Mouse (Mus musculus): ENCODE data around the gene Olfr1425. TPM values are rescaled to one million over a fixed set of nuclear protein-coding genes. Genes with fewer than 3 reads are reported as not detected.

Gene Olfr1425
- polyA plus RNA-seq (2012; rRNA removed), result not detected in 2 replicates

DNA sequence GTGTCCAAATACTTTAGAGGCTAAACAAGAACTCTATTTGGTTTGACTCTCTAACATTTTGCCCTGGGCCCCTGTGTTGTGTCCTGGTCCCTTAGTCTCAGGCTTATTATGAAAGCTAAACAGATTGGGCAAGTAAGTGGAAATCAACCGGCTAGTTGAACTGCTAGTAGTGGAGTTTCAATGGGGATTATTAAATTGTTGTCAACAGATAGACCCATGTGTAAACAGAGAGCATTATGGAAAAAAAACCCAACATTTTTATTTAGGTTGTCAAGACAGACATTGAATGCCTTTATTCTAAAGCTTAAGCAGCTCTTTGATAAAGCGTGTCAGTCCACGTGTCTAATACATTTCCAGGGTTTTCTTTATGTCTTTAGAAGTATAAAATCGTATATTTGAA is at the start of gene Olfr1425:
Gene Olfr1425 (minus strand): TSS at position 101 of the 400 bp plus-strand sequence.

DNA sequence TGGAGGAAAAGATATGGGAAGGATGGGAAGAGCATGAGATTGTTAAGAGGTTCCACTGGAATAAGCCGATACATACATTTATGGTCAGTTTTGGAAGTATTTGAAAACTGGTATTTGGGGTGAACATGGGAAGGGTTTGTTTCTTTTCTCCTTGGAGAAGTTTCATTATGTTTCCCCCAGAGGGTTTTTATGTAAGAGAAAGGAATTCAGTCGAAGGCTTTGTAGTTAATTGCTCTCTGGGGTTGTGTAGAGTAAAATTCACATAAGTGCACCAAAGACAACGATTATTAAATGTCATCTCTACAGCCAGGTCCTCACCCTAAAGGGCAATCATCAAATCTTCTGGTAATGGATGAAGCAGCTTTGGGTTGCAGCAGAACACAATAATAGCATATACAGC is 45.6 kb upstream of the Olfr1425 start, which contains the start of gene Olfr76:
Gene Olfr76 (minus strand): TSS at position 101 of the 400 bp plus-strand sequence.

DNA sequence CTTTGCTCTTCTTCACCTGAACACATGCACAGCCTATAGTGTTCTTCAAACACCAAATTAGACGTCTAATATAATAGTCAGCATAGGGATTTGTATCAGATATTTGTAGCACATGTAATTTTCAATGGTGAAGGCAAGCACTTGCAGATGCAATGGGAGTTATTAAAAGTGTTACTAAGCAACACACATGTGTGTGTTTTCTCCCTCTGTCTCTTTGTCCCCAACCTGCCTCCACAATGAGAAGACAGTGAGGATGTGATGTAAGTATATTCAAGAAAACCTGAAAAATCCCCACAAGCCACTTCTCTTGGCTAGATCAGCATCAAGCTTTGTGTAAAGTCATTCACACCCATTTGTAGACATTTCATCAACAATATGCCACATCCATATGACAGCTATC is 38.3 kb upstream of the Olfr1425 start, which contains the start of gene Olfr1428:
Gene Olfr1428 (minus strand): TSS at position 101 of the 400 bp plus-strand sequence.

DNA sequence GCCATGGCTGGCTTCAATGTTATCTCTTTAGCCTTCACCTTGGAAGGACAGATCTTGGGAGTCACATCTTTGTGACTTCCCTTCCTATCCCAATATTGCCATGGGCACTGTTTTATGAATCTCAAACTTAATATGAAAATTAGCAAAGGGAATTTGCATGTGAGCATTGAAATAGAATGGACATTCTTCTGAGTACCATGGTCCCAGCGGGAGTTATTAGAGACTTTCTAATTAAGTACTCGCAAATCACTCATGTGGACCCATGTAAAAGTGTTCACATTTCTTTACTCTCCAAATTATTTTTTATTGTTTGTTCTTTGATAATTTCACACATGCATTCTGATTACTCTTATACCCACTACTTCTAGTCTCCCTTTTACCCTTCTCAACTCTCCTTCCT is 25.7 kb upstream of the Olfr1425 start, which contains the start of gene Olfr1427:
Gene Olfr1427 (minus strand): TSS at position 101 of the 400 bp plus-strand sequence.

DNA sequence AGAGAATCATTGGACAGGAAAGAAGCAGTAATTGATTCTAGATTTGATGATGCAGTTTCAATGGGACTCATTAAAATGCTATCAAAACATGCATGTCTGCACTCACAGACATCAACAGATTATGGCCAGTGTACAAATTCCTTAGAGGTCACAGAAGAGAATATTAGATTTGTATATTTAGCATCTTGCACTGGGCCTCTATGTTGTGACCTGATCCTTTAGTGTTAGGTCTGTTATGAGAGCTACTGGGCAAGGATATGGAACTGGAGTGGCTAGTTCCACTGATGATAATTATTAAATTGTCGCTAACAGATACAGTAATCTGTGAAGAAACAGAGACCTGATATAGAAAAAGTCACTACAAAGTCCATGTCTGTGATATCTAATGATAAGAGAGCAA is 14.4 kb upstream of the Olfr1425 start, which contains the start of gene Olfr1426:
Gene Olfr1426 (minus strand): TSS at position 101 of the 400 bp plus-strand sequence.

DNA sequence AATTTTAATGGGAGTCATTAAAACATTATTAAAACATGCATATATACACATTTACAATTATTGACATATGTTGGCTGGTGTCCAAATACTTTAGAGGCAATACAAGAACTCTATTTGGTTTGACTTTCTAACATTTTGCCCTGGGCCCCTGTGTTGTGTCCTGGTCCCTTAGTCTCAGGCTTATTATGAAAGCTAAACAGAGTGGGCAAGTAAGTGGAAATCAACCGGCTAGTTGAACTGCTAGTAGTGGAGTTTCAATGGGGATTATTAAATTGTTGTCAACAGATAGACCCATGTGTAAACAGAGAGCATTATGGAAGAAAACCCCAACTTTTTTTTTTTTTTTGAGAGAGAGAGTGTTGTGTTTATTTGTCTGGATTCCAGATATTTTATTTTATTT is 14.9 kb downstream of the Olfr1425 start, which contains the start of gene Olfr1424:
Gene Olfr1424 (minus strand): TSS at position 101 of the 400 bp plus-strand sequence.

DNA sequence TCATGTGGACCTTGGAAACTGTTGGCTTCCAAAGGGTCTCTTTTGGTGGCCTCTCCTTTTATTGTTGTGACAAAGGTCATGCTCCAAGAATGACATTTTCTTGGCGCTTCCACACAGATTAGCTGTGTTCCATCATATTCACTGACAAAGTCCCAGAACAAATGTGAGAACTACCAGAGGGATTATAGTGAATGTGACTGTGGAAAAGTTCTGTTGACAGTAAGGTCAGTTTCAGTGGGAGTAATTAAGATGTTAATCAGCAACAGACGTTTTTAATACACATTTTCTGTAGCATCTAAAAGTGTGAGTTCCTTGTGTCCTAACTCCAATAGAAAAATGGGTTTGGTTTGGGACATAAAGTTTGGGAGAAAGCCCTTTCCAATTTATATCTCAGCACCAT is 36.3 kb downstream of the Olfr1425 start, which contains the start of gene Olfr1423:
Gene Olfr1423 (minus strand): TSS at position 101 of the 400 bp plus-strand sequence.

Other genes starting within 250 kb of the Olfr1425 start
- not detected in 2 replicates for gene Olfr1417, start 238.5 kb downstream of the Olfr1425 start, polyA plus RNA-seq (2012; rRNA removed)
- not detected in 2 replicates for gene Olfr1418, start 216.7 kb downstream of the Olfr1425 start, polyA plus RNA-seq (2012; rRNA removed)
- not detected in 2 replicates for gene Olfr1419, start 202.6 kb downstream of the Olfr1425 start, polyA plus RNA-seq (2012; rRNA removed)
- not detected in 2 replicates for gene Olfr1420, start 191.2 kb downstream of the Olfr1425 start, polyA plus RNA-seq (2012; rRNA removed)
- gene Patl1, start 165.3 kb downstream of the Olfr1425 start, polyA plus RNA-seq (2012; rRNA removed), result 27.2 and 36.1 TPM in 2 replicates
- 32.7 and 32.9 TPM in 2 replicates for gene Osbp, start 111.8 kb downstream of the Olfr1425 start, polyA plus RNA-seq (2012; rRNA removed)
- 0.01 TPM in 1 of 2 replicates, not detected in the other for gene Olfr1423, start 36.4 kb downstream of the Olfr1425 start, polyA plus RNA-seq (2012; rRNA removed)
- gene Olfr1424, start 15.0 kb downstream of the Olfr1425 start, polyA plus RNA-seq (2012; rRNA removed), result not detected in 2 replicates
- not detected in 2 replicates for gene Olfr1426, start 14.3 kb upstream of the Olfr1425 start, polyA plus RNA-seq (2012; rRNA removed)
- not detected in 2 replicates for gene Olfr1427, start 25.6 kb upstream of the Olfr1425 start, polyA plus RNA-seq (2012; rRNA removed)
- not detected in 2 replicates for gene Olfr1428, start 38.2 kb upstream of the Olfr1425 start, polyA plus RNA-seq (2012; rRNA removed)
- not detected in 2 replicates for gene Olfr76, start 45.5 kb upstream of the Olfr1425 start, polyA plus RNA-seq (2012; rRNA removed)
- not detected in 2 replicates for gene Olfr1555-ps1, start 92.4 kb upstream of the Olfr1425 start, polyA plus RNA-seq (2012; rRNA removed)
- gene Olfr1431, start 122.9 kb upstream of the Olfr1425 start, polyA plus RNA-seq (2012; rRNA removed), result not detected in 2 replicates
- not detected in 2 replicates for gene Olfr1432, start 154.9 kb upstream of the Olfr1425 start, polyA plus RNA-seq (2012; rRNA removed)
- not detected in 2 replicates for gene Olfr262, start 163.9 kb upstream of the Olfr1425 start, polyA plus RNA-seq (2012; rRNA removed)
- not detected in 2 replicates for gene Olfr235, start 183.3 kb upstream of the Olfr1425 start, polyA plus RNA-seq (2012; rRNA removed)
- not detected in 2 replicates for gene Olfr1434, start 202.1 kb upstream of the Olfr1425 start, polyA plus RNA-seq (2012; rRNA removed)
- gene Olfr1436, start 221.4 kb upstream of the Olfr1425 start, polyA plus RNA-seq (2012; rRNA removed), result not detected in 2 replicates
- gene Olfr1437, start 247.4 kb upstream of the Olfr1425 start, polyA plus RNA-seq (2012; rRNA removed), result not detected in 2 replicates